Mouse (Mus musculus) small intestine, adult 2 months (tissue): ENCODE measurements around the gene Cdkn2d.

Experiments used
- CTCF ChIP-seq: fragments of 200-500 bp; IDR thresholded peaks from 2 replicates; pipeline ENCODE4 v1.5.1; 2012; ENCODE audit warnings: low read depth, mild to moderate bottlenecking, control low read depth, inconsistent platforms, low read length, moderate library complexity, mixed read lengths; ENCODE audit not compliant: insufficient replicate concordance, insufficient read length; ENCODE audit errors: extremely low read depth
- POLR2A ChIP-seq: fragments of 200-500 bp; IDR thresholded peaks from 2 replicates; pipeline ENCODE4 v1.6.1; 2012; ENCODE audit warnings: low read depth, mild to moderate bottlenecking, control low read depth, inconsistent platforms, low read length, moderate library complexity

DNA sequence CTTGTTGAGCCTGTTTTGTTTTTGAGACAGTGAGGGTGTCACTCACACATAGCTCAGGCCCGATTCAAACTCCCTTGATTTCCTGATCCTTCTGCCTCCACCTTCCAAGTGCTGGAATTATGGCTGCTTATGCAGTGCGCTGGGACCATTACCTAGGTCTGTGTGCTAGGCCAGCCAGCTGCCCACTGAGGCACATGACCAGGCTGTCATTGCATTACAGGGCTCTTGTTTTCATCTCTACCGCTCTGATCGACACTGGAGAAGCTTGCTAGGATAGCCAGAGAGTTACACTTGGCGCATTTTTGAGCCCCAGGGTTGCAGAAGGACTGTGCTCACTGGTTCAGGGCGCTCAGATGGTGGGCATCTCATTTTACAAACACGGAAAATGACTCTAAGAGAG, 20.5 kb upstream of the Cdkn2d start:
- TF ChIP-seq CTCF (no peak), POLR2A (no peak)
